Mouse (Mus musculus) adrenal gland, adult (tissue): ENCODE results near the gene Phlpp1.
A peak's percentile ranks its signal among the peaks of the same experiment; 100 is the strongest.

Source experiments
- DNase-seq, 2 experiments: peaks; one replicate each; pipeline ENCODE4 v3.0.0; 2022 to 2023; ENCODE audit warnings: low spot score in 1 of 2; ENCODE audit not compliant: inconsistent age in 2 of 2

The Phlpp1 gene

DNA sequence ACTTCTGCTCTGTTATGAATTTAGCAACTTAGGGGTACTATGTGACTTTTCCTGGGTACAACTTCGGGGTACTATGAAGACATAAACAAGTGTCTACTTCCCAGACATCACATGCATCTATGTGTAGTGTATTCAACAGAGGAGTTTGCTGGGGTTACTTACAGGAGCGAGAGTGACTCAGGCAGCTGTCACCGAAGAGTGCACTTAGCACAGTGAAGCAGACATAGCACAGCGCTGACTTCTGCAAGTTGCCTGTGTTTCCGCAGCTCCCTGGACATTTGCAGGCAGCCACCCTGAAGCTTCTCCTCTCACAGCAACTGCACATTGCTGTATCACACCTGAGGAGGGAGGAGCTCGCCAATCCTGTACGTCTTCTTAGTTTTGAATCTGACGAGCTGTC is 8.2 kb upstream of the Phlpp1 start:
- DNase-seq = no peak

- DNase-seq = no peak
These were observed 7.4 kb upstream of the Phlpp1 start for GRCm38 (mm10) chr1:106164111-106164510.

- no peak for DNase-seq
These were observed 3.6 kb upstream of the Phlpp1 start for GRCm38 (mm10) chr1:106168001-106168400.

GRCm38 (mm10) chr1:106168801-106169200 is 2.8 kb upstream of the Phlpp1 start:
- DNase-seq = no peak

GRCm38 (mm10) chr1:106169741-106170265 is 1.7 kb upstream of the Phlpp1 start:
- DNase-seq = no peak

- peak; percentile 69 to 89 for DNase-seq
These were observed 864 bp downstream of the Phlpp1 start for GRCm38 (mm10) chr1:106172301-106172930.

DNA sequence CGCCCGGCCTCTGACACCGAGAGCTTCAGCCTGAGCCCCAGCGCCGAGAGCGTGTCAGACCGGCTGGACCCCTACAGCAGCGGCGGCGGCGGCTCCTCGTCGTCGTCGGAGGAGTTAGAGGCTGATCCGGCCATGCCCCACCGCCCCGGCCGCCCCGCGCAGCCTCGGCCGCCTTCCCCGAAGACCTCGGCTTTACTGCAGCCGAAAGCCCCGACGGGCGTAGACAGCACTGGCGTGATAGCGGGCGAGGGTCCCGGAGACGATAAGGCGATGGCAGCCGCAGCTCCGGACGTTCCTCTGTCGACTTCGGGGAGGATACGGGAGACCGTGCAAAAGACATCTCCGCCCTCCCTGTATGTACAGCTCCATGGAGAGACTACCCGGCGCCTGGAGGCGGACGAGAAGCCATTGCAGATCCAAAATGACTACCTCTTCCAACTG is 1.4 kb downstream of the Phlpp1 start:
- DNase-seq = peak in 1 of 2 experiments; percentile 80

GRCm38 (mm10) chr1:106173621-106174156 is 2.1 kb downstream of the Phlpp1 start:
- peak in 1 of 2 experiments; percentile 16 for DNase-seq

DNA sequence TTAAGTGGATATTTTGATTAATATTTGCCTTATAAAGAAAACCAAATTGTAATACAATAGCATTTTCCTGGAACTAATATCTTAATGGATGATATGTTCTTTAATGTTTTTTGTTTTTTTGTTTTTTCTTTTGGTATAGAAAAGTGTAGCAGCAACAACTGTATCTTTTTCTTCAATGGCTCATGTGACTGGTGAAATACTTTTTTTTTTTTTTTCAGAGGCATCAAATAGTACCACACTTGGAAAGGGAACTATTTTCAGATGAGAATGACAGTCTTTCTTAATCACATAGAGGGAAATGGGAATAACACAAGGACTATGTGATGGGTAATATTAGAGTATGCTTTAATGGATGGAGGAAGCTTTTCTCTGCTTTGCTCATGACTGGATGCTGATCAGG is 3.0 kb downstream of the Phlpp1 start:
- no peak for DNase-seq

GRCm38 (mm10) chr1:106175360-106175759 is 3.8 kb downstream of the Phlpp1 start:
- no peak for DNase-seq

DNA sequence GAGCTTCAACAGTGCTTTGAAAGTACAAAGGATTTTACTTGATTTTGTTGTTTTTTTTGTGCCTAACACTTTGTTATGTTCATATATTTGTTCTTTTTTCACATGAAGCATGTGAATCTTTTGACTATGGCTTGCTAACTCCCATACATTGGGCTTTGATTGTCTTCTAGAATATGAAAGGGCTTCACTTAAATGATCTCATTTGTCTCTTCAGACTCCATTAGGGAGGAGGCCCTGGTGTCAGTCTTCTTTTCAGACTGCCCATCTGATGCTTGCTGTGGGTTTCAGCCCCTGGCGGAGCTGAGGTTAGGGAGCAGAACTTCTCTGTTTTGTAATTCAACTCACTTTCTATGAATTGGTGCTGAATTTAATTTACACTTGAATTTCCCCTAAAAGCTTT is 5.2 kb downstream of the Phlpp1 start:
- DNase-seq = no peak

DNA sequence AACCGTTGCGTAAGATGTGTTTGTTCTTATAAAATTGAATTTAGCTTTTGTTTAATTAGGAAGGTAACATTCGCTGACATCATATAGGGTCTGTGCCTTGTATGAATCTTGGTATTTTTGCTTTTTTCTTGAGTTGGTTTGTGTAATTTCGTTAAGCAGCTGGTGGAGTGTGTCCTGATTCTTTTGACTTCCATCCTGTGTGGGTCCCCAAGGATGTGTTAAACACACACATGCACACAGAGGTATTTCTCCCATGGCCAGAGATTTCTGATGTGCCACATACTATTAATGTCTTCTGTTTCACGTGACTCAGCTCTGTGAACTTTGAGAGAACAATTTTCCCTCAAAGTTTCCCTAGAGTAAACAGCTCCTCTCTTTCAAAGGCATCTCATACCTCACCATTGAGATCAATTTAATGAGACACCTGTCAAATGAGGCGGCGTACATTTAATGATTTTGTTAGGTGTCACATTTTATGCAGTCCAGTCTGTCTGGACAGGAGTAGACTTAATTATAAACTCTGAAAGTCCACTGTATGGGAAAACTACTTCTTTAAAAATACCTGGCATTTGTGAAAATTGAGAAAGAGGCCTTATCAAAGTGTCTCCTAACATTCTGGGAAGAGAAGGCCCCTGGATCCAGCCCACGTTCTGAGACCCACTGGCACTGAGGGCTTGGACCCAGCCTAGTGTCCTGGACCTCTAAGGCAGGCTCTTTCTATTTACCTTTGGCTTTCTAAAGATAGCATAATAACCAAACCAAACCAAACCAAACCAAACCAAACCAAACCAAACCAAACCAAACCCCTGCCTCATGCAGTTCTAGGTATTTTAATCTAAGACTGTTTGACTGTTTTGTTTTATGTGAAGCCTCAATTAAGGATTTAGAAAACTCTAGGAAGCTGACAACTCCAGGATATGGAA is 6.6 kb downstream of the Phlpp1 start:
- no peak for DNase-seq

- DNase-seq = no peak
These were observed 12.1 kb downstream of the Phlpp1 start for GRCm38 (mm10) chr1:106183701-106184100.

DNA sequence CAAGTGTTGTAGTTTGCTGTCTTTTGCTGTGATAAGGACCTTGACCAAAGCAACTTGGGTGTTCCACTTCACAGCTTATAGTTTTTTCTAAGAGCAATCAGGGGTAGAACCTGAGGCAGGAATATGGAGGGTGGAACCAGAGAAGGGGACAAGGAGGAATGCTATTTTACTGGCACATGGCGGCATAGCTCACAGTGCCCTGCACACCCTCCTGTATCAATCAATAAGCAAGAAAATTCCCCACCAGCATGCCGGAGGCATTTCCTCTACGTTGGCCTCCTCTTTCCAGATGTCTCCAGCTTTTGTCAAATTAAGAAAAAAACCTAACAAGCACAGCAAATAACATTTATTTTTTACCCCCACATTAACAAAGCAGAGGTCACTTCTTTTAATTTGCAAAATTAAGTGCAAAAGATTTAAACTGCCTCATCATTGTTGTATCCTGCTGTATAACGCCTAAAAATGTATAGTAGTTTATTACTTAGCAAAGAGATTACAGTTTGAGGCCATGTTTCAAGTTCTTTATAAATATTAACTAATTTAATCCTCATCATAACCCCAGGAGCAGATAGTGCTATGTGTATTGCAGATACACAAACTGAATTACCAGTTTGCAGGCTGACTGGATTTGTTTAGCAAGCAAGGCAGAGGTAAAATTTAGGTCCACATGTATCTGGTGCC is 13.4 kb downstream of the Phlpp1 start:
- no peak for DNase-seq

GRCm38 (mm10) chr1:106185461-106185924 is 13.9 kb downstream of the Phlpp1 start:
- no peak for DNase-seq

DNA sequence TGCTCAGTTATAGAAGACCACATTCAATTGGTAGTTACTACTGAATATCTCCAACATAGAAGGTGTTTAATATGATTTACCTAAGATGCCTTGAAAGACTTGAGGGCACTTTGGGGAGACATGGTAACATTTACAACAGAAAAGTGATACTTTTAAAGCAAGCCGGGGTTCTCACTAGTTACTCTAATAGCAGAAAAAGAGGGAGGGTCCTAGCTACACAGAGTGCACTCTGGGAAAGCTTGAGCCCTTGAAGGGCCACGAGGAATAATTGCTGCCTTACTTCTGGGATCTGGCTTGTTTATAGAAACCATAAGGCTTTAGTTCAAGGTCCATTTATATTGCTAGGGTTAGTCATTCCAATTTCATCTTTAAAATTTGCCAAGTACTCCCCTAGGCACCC is 14.5 kb downstream of the Phlpp1 start:
- DNase-seq = no peak

- no peak for DNase-seq
These were observed 15.9 kb downstream of the Phlpp1 start for GRCm38 (mm10) chr1:106187480-106187879.

DNA sequence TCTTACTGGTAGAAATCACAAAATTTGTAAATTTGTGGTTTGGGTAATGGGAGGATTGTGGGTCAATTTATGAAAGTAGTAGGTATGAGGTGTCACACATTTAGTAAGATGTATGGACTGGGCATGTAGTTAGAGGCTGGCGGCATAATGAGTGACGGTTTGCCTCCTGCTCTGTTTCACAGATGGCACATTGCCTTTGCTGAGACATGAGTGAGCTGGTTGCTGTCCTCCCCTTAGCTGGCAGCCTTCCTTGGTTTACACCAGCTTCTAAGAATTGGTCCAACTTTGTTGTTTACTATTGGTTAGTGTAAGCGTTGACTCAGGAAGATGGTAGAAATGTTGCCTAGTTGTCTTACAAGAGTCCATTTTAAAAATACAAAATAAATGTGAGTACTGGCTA is 17.2 kb downstream of the Phlpp1 start:
- no peak for DNase-seq

DNA sequence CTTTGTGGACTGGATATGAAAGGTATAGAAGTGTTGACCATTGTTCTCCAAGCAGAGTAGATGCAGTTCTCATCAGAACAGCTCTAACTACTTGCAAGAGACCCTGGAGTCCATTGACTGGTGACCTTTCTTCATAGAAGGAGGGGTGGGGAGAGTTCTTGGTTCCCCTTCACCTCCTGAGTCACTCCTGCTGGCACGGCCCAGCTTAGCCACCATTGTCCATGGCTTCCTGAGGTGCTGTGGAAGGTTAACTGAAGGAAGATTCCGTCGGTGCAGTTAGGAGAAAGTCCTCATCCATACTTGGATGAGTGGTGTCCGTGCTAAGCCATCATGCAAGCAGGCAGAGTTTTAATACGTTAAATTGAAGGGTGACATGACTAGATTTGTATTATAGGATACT is 17.8 kb downstream of the Phlpp1 start:
- no peak for DNase-seq

DNA sequence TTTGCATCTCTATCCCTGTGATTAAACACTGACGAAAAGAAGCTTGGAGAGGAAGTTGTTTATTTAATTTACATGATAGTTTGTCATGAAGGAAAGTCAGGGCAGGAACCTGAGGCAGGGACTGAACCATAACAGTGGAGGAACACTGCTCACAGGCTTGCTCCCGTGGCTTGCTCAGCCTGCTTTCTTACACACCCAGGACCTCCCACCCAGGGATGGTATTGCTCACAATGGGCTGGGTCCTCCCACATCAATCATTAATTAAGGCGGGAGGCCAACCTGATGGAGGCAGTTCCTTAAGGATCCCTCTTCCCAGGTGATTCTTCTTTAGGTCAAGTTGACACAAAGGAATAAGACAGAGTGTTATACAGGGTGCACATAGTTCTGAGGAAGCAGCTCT is 19.1 kb downstream of the Phlpp1 start:
- no peak for DNase-seq

- DNase-seq = no peak
These were observed 20.3 kb downstream of the Phlpp1 start for GRCm38 (mm10) chr1:106191885-106192284.
